Mouse (Mus musculus): ENCODE data around the gene Rxra.

DNA sequence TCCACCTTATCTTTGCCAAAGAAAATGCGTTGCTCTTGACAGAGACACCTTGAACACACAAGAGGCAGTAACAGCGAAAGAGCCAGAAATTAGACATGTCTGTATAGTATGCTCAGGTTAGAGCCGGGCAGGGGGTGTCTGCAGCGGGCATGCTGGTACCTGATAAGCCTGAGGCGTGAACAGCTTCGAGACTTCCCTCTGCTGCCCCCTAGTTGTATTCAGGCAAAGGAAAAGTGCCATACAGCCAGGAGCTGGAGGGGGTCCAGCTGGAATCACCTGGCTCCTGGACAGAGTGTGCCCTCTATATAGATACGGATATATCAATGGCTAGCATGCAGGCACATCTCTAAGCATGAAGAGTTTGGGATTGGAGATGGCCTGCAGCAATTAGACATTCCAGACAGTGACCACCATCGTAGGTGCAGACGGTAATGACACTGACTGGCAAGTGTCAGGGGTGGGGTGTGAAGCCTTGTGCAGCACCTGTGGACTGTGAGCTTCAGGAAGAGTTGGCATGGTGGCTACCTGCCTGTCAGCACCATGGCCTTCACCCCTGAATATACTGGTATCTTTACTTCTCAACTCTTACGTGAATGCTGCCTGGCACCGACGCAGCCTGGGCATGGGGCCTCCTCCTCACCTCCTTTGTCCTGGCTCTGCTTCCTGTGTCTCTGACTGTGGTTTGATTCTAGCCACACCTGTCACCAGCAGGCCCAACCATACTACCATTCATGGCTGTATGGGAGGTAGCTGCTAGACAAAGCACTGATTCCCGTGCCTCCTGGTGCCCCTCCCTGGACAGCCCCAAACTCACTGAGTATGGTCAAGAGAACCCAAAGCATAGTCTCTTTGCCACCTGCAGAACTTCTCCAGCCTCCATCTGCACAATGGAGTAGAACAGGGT is 54.0 kb downstream of the Rxra start:
- no peak for TF ChIP-seq USF2 (conservative IDR thresholded peaks at IDR 0.05; ENCODE audit: low read depth, low read length)
- no peak for TF ChIP-seq POLR2AphosphoS2 (IDR thresholded peaks at IDR 0.05; ENCODE audit: low read depth, low read length)
- no peak for TF ChIP-seq ZNF384 (IDR thresholded peaks at IDR 0.05; ENCODE audit: low read depth, low read length)
- TF ChIP-seq CTCF (conservative IDR thresholded peaks at IDR 0.05 in 1 of 2, IDR thresholded peaks at IDR 0.05 in 1 of 2; ENCODE audit: low read depth in 2 of 2, low read length in 2 of 2): peak in 1 of 2 experiments; percentile 59; a peak in 2 of 4 replicates
- TF ChIP-seq POLR2A (IDR thresholded peaks at IDR 0.05; ENCODE audit: low read depth, low read length): no peak
- no peak for TF ChIP-seq CHD2 (IDR thresholded peaks at IDR 0.05; ENCODE audit: low read length)
- TF ChIP-seq BHLHE40 (IDR thresholded peaks at IDR 0.05; ENCODE audit: low read depth, low read length): no peak
- no peak for TF ChIP-seq NELFE (IDR thresholded peaks at IDR 0.05; ENCODE audit: low read depth, low read length)
- TF ChIP-seq UBTF (IDR thresholded peaks at IDR 0.05; ENCODE audit: low read depth, low read length): no peak
- no peak for TF ChIP-seq ELF1 (IDR thresholded peaks at IDR 0.05; ENCODE audit: low read depth, low read length)
- TF ChIP-seq EP300 (IDR thresholded peaks at IDR 0.05; ENCODE audit: low read length): no peak
- no peak for TF ChIP-seq MAFK (IDR thresholded peaks at IDR 0.05; ENCODE audit: insufficient replicate concordance, low read length)
- TF ChIP-seq TCF12 (IDR thresholded peaks at IDR 0.05; ENCODE audit: low read depth, low read length): no peak
- TF ChIP-seq HCFC1 (IDR thresholded peaks at IDR 0.05; ENCODE audit: low read depth, low read length): no peak

Data from CH12.LX (cell line).